Mouse (Mus musculus) embryonic stem cell, embryonic (primary cell): ENCODE results near the gene Slc44a1.

Experiments
- CTCF ChIA-PET, 4 experiments: fragments of 300-600 bp in 2 of 4; fragments of 350-600 bp in 2 of 4; sonication (Branson Sonifier 250); formaldehyde crosslinking; loops; one replicate each; lab custom pipeline; 2022; ENCODE audit warnings: inconsistent platforms in 2 of 4; lab: Charles Lee
- POLR2A ChIA-PET, 4 experiments: fragments of 300-600 bp in 2 of 4; fragments of 350-600 bp in 2 of 4; sonication (Branson Sonifier 250); formaldehyde crosslinking; loops; one replicate each; lab custom pipeline; 2022; ENCODE audit warnings: antibody characterized with exemption in 4 of 4, inconsistent platforms in 1 of 4; lab: Charles Lee

Gene Slc44a1

GRCm38 (mm10) chr4:53539929-53540328 is 99.7 kb downstream of the Slc44a1 start:
- CTCF ChIA-PET = no interaction called here
- POLR2A ChIA-PET = interaction anchor here in 1 of 4 experiments (2.0 kb wide), 1 partner anchor 12 kb away, joined by 5 read pairs; no protein-coding TSS in a partner anchor

GRCm38 (mm10) chr4:53543421-53543820 is 103.2 kb downstream of the Slc44a1 start:
- ChIA-PET CTCF (interaction anchor here in 1 of 4 experiments (0.6 kb wide), 1 partner anchor 146 kb away, joined by 3 read pairs; no protein-coding TSS in a partner anchor), POLR2A (interaction anchor here in 1 of 4 experiments (1.1 kb wide), 1 partner anchor 53 kb away, joined by 3 read pairs; no protein-coding TSS in a partner anchor)

DNA sequence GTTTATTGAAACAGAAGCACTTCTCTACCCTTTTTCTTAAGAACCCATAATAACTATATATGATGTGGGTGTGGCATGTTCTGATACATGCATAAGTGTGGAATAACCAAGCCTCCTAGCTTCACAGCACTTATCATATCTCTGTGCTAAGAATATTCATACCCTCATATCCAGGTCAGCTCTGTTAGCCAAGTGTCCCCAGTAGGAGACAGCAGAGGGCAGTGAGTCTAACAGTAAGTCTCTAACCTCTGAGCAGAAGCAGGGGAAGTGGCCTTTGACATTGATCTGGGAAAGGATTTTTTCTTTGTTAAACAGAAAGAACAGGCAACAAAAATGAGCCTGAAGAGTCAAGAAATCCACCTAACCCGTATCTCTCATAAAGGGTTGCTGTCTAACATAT is 104.7 kb downstream of the Slc44a1 start:
- ChIA-PET POLR2A (interaction anchor here in 1 of 4 experiments (1.0 to 1.7 kb wide), 2 partner anchors 10 to 16 kb away, joined by 3 read pairs; no protein-coding TSS in a partner anchor), CTCF (no interaction called here)

DNA sequence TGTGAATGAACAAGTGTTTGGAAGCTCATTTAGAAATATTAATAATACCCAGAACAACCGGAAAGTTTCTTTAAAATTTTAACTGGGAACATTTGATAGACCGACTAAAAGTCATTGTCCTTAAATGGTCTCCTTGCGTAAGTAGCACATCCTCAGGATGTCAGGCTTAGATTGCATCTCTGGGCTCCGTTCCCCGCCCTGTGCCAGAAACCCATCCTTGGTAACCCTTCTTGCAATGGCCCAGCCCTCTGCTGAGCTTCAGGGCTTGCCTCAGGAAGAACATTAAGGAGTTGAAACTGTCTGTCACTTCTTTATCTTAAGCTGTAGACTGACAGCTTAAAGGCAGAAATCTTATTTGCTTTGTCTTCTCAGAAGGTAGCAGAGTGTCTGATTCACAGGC is 107.2 kb downstream of the Slc44a1 start:
- ChIA-PET POLR2A (interaction anchor here in 1 of 4 experiments (1.4 kb wide), 1 partner anchor 72 kb away, joined by 4 read pairs; no protein-coding TSS in a partner anchor), CTCF (no interaction called here)

DNA sequence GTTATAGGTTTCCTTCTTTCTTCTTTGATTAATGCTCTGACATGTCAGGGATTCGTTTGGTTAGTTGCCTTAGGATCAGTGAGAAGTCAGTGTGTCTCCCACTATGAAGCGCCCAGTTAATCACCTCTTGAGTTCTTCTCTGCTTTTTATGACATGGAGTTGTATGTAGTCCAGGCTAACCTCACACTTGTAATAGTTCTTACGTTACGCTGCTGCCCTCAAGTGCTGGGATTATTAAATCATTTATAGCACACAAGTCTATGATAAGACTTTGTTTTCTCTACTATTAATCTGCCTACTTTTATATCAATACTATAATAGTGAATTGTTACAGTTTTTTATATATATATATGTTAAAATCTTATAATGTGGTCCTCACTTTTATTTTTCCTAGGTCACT is 109.2 kb downstream of the Slc44a1 start:
- CTCF ChIA-PET = no interaction called here
- POLR2A ChIA-PET = no interaction called here

- ChIA-PET CTCF (no interaction called here), POLR2A (interaction anchor here in 1 of 4 experiments (0.6 kb wide), 1 partner anchor 147 kb away, joined by 3 read pairs; no protein-coding TSS in a partner anchor)
These were observed 124.4 kb downstream of the Slc44a1 start for GRCm38 (mm10) chr4:53564618-53565017.

DNA sequence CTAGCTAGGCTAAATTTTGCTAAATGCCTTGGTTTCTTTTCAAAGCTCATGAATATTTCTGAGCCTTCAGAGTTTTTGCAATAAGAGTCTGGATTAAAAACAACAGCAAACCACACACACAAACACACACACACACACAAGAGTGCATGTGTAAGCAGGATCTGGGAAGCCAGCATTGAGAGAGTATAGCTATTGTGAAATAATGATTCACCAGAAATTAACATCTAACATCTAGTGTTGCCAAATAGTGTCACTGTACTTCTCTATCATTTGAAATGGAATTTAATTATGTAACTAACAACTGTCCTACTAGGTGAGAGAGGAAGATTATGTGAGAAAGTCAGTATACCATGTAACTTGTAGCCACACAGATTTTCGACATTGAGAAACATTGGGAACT is 126.9 kb downstream of the Slc44a1 start:
- ChIA-PET CTCF (no interaction called here), POLR2A (interaction anchor here in 1 of 4 experiments (1.1 to 1.5 kb wide), 2 partner anchors 9 to 10 kb away, joined by 3 to 4 read pairs; no protein-coding TSS in a partner anchor)

- ChIA-PET POLR2A (interaction anchor here in 2 of 4 experiments (0.5 to 1.0 kb wide), 3 partner anchors 8 to 501 kb away, joined by 3 to 4 read pairs (median 4); partner anchors contain the start of gene Fsd1l (in 1 of the 2)), CTCF (no interaction called here)
These were observed 135.3 kb downstream of the Slc44a1 start for GRCm38 (mm10) chr4:53575558-53575957.

- ChIA-PET CTCF (interaction anchor here in 1 of 4 experiments (1.8 kb wide), 1 partner anchor 13 kb away, joined by 5 read pairs; no protein-coding TSS in a partner anchor), POLR2A (no interaction called here)
These were observed 147.5 kb downstream of the Slc44a1 start for GRCm38 (mm10) chr4:53587676-53588075.

GRCm38 (mm10) chr4:53588936-53589335 is 148.7 kb downstream of the Slc44a1 start:
- ChIA-PET CTCF (interaction anchor here in 1 of 4 experiments (1.8 kb wide), 1 partner anchor 11 kb away, joined by 5 read pairs; no protein-coding TSS in a partner anchor), POLR2A (no interaction called here)

- CTCF ChIA-PET = interaction anchor here in 2 of 4 experiments (1.4 to 1.8 kb wide), 2 partner anchors 11 kb away, joined by 5 to 6 read pairs; no protein-coding TSS in a partner anchor
- POLR2A ChIA-PET = no interaction called here
These were observed 149.3 kb downstream of the Slc44a1 start for GRCm38 (mm10) chr4:53589466-53589865.

GRCm38 (mm10) chr4:53590163-53590562 is 149.9 kb downstream of the Slc44a1 start:
- ChIA-PET CTCF (interaction anchor here in 2 of 4 experiments (0.6 to 1.4 kb wide), 2 partner anchors 10 kb away, joined by 3 to 6 read pairs; no protein-coding TSS in a partner anchor), POLR2A (no interaction called here)

- CTCF ChIA-PET = interaction anchor here in 1 of 4 experiments (1.4 to 1.5 kb wide), 1 partner anchor 10 kb away, joined by 3 to 6 read pairs; no protein-coding TSS in a partner anchor
These were observed 150.7 kb downstream of the Slc44a1 start for GRCm38 (mm10) chr4:53590691-53591447.

GRCm38 (mm10) chr4:53591536-53591935 is 151.3 kb downstream of the Slc44a1 start:
- POLR2A ChIA-PET = no interaction called here
- CTCF ChIA-PET = interaction anchor here in 2 of 4 experiments (0.6 to 1.5 kb wide), 2 partner anchors 8 to 9 kb away, joined by 3 read pairs; no protein-coding TSS in a partner anchor

More at GRCm38 (mm10) chr4:53590691-53591447, 150.7 kb downstream of the Slc44a1 start:
- POLR2A ChIA-PET = no interaction called here

DNA sequence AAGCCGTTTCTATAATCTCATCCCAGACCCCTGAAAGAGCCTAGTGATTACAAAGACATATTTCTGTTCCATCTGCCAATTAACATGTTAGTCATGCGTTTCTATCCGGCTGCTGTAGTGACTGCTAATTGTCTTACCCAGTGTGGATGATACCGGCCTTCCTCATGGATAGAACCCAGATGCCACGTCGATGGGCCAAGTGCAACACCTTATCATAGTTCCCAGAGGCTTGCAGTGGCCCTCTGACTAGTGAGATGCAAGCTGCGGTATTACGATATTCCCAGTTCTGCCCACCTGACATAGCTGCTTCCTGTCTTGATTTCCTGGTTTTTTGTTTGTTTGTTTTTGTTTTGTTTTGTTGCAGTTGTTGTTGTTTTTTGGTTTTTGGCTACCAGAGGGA is 151.7 kb downstream of the Slc44a1 start:
- ChIA-PET CTCF (interaction anchor here in 2 of 4 experiments (0.6 to 1.5 kb wide), 2 partner anchors 8 to 9 kb away, joined by 3 read pairs; no protein-coding TSS in a partner anchor), POLR2A (no interaction called here)

DNA sequence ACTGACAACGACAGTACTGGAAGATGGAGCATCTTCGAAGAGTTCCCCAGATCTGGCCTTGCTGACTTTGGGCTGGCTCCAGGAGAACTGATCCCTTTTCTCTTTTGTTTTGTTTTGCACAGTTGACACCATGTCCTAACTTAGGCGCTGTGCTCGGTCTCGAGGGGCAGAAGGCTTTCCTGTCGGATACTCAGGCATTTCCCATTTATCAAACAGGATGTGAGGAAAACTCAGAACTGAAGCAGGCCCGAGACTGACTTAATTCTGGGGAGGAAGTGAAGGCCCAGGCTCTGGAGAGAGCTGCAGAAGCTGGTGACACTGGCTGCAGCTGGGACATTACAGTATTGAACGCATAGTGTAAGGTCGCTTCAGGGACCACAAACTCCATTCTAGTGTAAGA is 152.2 kb downstream of the Slc44a1 start:
- ChIA-PET POLR2A (no interaction called here), CTCF (interaction anchor here in 1 of 4 experiments (1.5 kb wide), 1 partner anchor 8 kb away, joined by 3 read pairs; no protein-coding TSS in a partner anchor)

GRCm38 (mm10) chr4:53594204-53594603 is 154.0 kb downstream of the Slc44a1 start:
- POLR2A ChIA-PET = interaction anchor here in 3 of 4 experiments (0.7 to 1.2 kb wide), 3 partner anchors 154 to 477 kb away, joined by 3 read pairs; partner anchors contain the start of gene Slc44a1 (in 1 of the 3)

GRCm38 (mm10) chr4:53595246-53596062 is 155.2 kb downstream of the Slc44a1 start:
- CTCF ChIA-PET = interaction anchor here (0.6 to 1.1 kb wide), 6 partner anchors 16 to 610 kb away, joined by 3 to 5 read pairs (median 3); partner anchors contain the start of gene Slc44a1 (in 1 of the 4)
- POLR2A ChIA-PET = no interaction called here

More at GRCm38 (mm10) chr4:53594204-53594603, 154.0 kb downstream of the Slc44a1 start:
- CTCF ChIA-PET = interaction anchor here (0.6 to 1.7 kb wide), 26 partner anchors 9 to 947 kb away, joined by 3 to 14 read pairs (median 3); partner anchors contain the start of gene Slc44a1 (in 1 of the 4)
